Mouse (Mus musculus) granulocyte monocyte progenitor cell, adult 5-6 weeks (primary cell): Measurements from ENCODE around the gene Auts2. TPM values are rescaled to one million over a fixed set of nuclear protein-coding genes. Genes with fewer than 3 reads are reported as not detected.

Source experiments
- ATAC-seq: replicated peaks from 2 replicates; pipeline ENCODE4 v1.8.0; 2016; ENCODE audit warnings: mild to moderate bottlenecking, moderate TSS enrichment, inconsistent platforms; ENCODE audit not compliant: poor library complexity, severe bottlenecking
- total RNA-seq, 2 experiments: library from RNA; stranded (forward) in 1 of 2; stranded (reverse) in 1 of 2; fragments of 200-712, 200-1000 nt in 1 of 2; fragments of >200 nt in 1 of 2; fragmentation: Nextera tagmentation in 1 of 2; gene quantifications; 2 replicates each; pipeline ENCODE4 v1.2.3; 2014 to 2017

The Auts2 gene
- total RNA-seq, 2 experiments from 2014 or later: 0.62 to 109 TPM

- no peak for ATAC-seq
Measured at GRCm38 (mm10) chr5:131826362-131827261, 716.5 kb downstream of the Auts2 start.

GRCm38 (mm10) chr5:131825421-131825820 lies 717.7 kb downstream of the Auts2 start:
- no peak for ATAC-seq

- no peak for ATAC-seq
Measured at GRCm38 (mm10) chr5:131824197-131824991, 718.8 kb downstream of the Auts2 start.

GRCm38 (mm10) chr5:131821461-131821860 lies 721.7 kb downstream of the Auts2 start:
- ATAC-seq: peak; percentile 55

GRCm38 (mm10) chr5:131819251-131819691 lies 723.9 kb downstream of the Auts2 start:
- no peak for ATAC-seq

GRCm38 (mm10) chr5:131815498-131815897 lies 727.6 kb downstream of the Auts2 start:
- ATAC-seq: no peak

GRCm38 (mm10) chr5:131814503-131815003 lies 728.6 kb downstream of the Auts2 start:
- ATAC-seq: no peak

GRCm38 (mm10) chr5:131813952-131814502 lies 729.1 kb downstream of the Auts2 start:
- ATAC-seq: no peak

- ATAC-seq: no peak
Measured at GRCm38 (mm10) chr5:131813331-131813781, 729.8 kb downstream of the Auts2 start.

GRCm38 (mm10) chr5:131812483-131813063 lies 730.6 kb downstream of the Auts2 start:
- no peak for ATAC-seq

- ATAC-seq: peak; percentile 78
Measured at GRCm38 (mm10) chr5:131806350-131806749, 736.8 kb downstream of the Auts2 start.

- no peak for ATAC-seq
Measured at GRCm38 (mm10) chr5:131805277-131805676, 737.9 kb downstream of the Auts2 start.

GRCm38 (mm10) chr5:131803609-131804008 lies 739.5 kb downstream of the Auts2 start:
- ATAC-seq: no peak

- ATAC-seq: no peak
Measured at GRCm38 (mm10) chr5:131802340-131803036, 740.7 kb downstream of the Auts2 start.

GRCm38 (mm10) chr5:131801924-131802323 lies 741.2 kb downstream of the Auts2 start:
- ATAC-seq: no peak

GRCm38 (mm10) chr5:131798373-131798772 lies 744.8 kb downstream of the Auts2 start:
- no peak for ATAC-seq

GRCm38 (mm10) chr5:131797044-131797443 lies 746.1 kb downstream of the Auts2 start:
- no peak for ATAC-seq

GRCm38 (mm10) chr5:131794411-131795133 lies 748.6 kb downstream of the Auts2 start:
- peak; percentile 87 for ATAC-seq

- ATAC-seq: no peak
Measured at GRCm38 (mm10) chr5:131789601-131790000, 753.5 kb downstream of the Auts2 start.
